Mouse (Mus musculus): ENCODE results near the gene Olfr685. TPM values are rescaled to one million over a fixed set of nuclear protein-coding genes. Genes with fewer than 3 reads are reported as not detected.
A peak's percentile ranks its signal among the peaks of the same experiment; 100 is the strongest.

The Olfr685 gene
- total RNA-seq (2021): not detected
- polyA plus RNA-seq (2012; rRNA removed): not detected in 2 replicates
- long read RNA-seq: 0 reads

- H3K9ac ChIP-seq (ENCODE audit: low read depth, low read length): no peak within 1 kb of the TSS
- no peaks in the 10 kb centered on the region for H3K27me3 ChIP-seq (ENCODE audit: control insufficient read depth, insufficient read depth, low read length)
- no peaks in the 10 kb centered on the region for H3K4me1 ChIP-seq (ENCODE audit: control insufficient read depth, insufficient read depth, low read length)
- H3K36me3 ChIP-seq (ENCODE audit: control insufficient read depth, insufficient read depth, low read length): no peaks in the 10 kb centered on the region
- no peaks in the 10 kb centered on the region for H3K79me2 ChIP-seq (replicated peaks; ENCODE audit: control insufficient read depth, insufficient read depth, low read length)
- no peak within 1 kb of the TSS for H3K27ac ChIP-seq
- no peak for DNase-seq
- TF ChIP-seq CTCF (IDR thresholded peaks at IDR 0.05): no peak
- TF ChIP-seq POLR2A (IDR thresholded peaks at IDR 0.05; ENCODE audit: insufficient read depth, low read depth, low read length): no peak
- no peak for TF ChIP-seq EP300 (IDR thresholded peaks at IDR 0.05; ENCODE audit: insufficient read depth, low read depth, low read length)
- 73% methylated on average over 1 of the region's 1 CpGs for WGBS
- intact Hi-C loops (cut with DNase I): no loop called here
- H3K4me3 ChIP-seq: no peak within 1 kb of the TSS
Measured at GRCm38 (mm10) chr7:105185912-105186311, at the start of gene Olfr685. Gene Olfr685, minus strand, starts transcription at chr7:105186012.

- DNase-seq: no peak
- WGBS: 46% methylated on average over 2 of the region's 2 CpGs
- TF ChIP-seq EP300 (IDR thresholded peaks at IDR 0.05; ENCODE audit: insufficient read depth, low read depth, low read length) (no peak), CTCF (IDR thresholded peaks at IDR 0.05) (no peak), POLR2A (IDR thresholded peaks at IDR 0.05; ENCODE audit: insufficient read depth, low read depth, low read length) (peak; percentile 21; the same call in 1 of the 2 replicates)
Measured at GRCm38 (mm10) chr7:105229386-105229785, 43.6 kb upstream of the Olfr685 start.

GRCm38 (mm10) chr7:105228138-105228537 is 42.3 kb upstream of the Olfr685 start:
- Histone ChIP-seq H3K27ac (peak overlapping the region; percentile 66), H3K4me1 (ENCODE audit: control insufficient read depth, insufficient read depth, low read length) (peaks cover 7% of the 10 kb centered on the region), H3K27me3 (ENCODE audit: control insufficient read depth, insufficient read depth, low read length) (no peaks in the 10 kb centered on the region), H3K79me2 (replicated peaks; ENCODE audit: control insufficient read depth, insufficient read depth, low read length) (no peaks in the 10 kb centered on the region), H3K4me3 (no peak overlapping the region), H3K36me3 (ENCODE audit: control insufficient read depth, insufficient read depth, low read length) (peaks cover 3% of the 10 kb centered on the region; the same call in 1 of the 2 replicates), H3K9ac (ENCODE audit: low read depth, low read length) (no peak overlapping the region)
- intact Hi-C loops (cut with DNase I): loop anchor here (5.0 kb wide), 1 partner anchor 259 kb away; no protein-coding TSS in a partner anchor
- DNase-seq: peak in 1 of 2 experiments; percentile 30
- 48% methylated on average over 1 of the region's 1 CpGs for WGBS
- peak; percentile 97 for TF ChIP-seq EP300 (IDR thresholded peaks at IDR 0.05; ENCODE audit: insufficient read depth, low read depth, low read length)
- no peak for TF ChIP-seq CTCF (IDR thresholded peaks at IDR 0.05)
- TF ChIP-seq POLR2A (IDR thresholded peaks at IDR 0.05; ENCODE audit: insufficient read depth, low read depth, low read length): peak; percentile 73

More at GRCm38 (mm10) chr7:105229386-105229785, 43.6 kb upstream of the Olfr685 start:
- H3K79me2 ChIP-seq (replicated peaks; ENCODE audit: control insufficient read depth, insufficient read depth, low read length): no peaks in the 10 kb centered on the region
- H3K9ac ChIP-seq (ENCODE audit: low read depth, low read length): no peak overlapping the region
- H3K4me1 ChIP-seq (ENCODE audit: control insufficient read depth, insufficient read depth, low read length): peaks cover 7% of the 10 kb centered on the region
- peaks cover 3% of the 10 kb centered on the region; the same call in 1 of the 2 replicates for H3K36me3 ChIP-seq (ENCODE audit: control insufficient read depth, insufficient read depth, low read length)
- H3K4me3 ChIP-seq: no peak overlapping the region
- H3K27ac ChIP-seq: peak overlapping the region; percentile 66
- H3K27me3 ChIP-seq (ENCODE audit: control insufficient read depth, insufficient read depth, low read length): no peaks in the 10 kb centered on the region
- intact Hi-C loops (cut with DNase I): loop anchor here (5.0 kb wide), 1 partner anchor 258 kb away; no protein-coding TSS in a partner anchor

GRCm38 (mm10) chr7:105226703-105227102 is 40.9 kb upstream of the Olfr685 start:
- Histone ChIP-seq H3K4me3 (no peak overlapping the region), H3K27ac (no peak overlapping the region), H3K36me3 (ENCODE audit: control insufficient read depth, insufficient read depth, low read length) (peaks cover 3% of the 10 kb centered on the region; the same call in 1 of the 2 replicates), H3K27me3 (ENCODE audit: control insufficient read depth, insufficient read depth, low read length) (no peaks in the 10 kb centered on the region), H3K4me1 (ENCODE audit: control insufficient read depth, insufficient read depth, low read length) (peaks cover 7% of the 10 kb centered on the region), H3K9ac (ENCODE audit: low read depth, low read length) (no peak overlapping the region), H3K79me2 (replicated peaks; ENCODE audit: control insufficient read depth, insufficient read depth, low read length) (no peaks in the 10 kb centered on the region)
- TF ChIP-seq EP300 (IDR thresholded peaks at IDR 0.05; ENCODE audit: insufficient read depth, low read depth, low read length): no peak
- DNase-seq: no peak
- intact Hi-C loops (cut with DNase I): loop anchor here (5.0 kb wide), 1 partner anchor 261 kb away; no protein-coding TSS in a partner anchor

- H3K4me1 ChIP-seq (ENCODE audit: control insufficient read depth, insufficient read depth, low read length): peaks cover 7% of the 10 kb centered on the region
- no peak for TF ChIP-seq POLR2A (IDR thresholded peaks at IDR 0.05; ENCODE audit: insufficient read depth, low read depth, low read length)
- peak; percentile 46 for TF ChIP-seq CTCF (IDR thresholded peaks at IDR 0.05)
- intact Hi-C loops (cut with DNase I): loop anchor here (5.0 kb wide), 1 partner anchor 261 kb away; no protein-coding TSS in a partner anchor
Measured at GRCm38 (mm10) chr7:105226072-105226471, 40.3 kb upstream of the Olfr685 start.

GRCm38 (mm10) chr7:105218281-105218680 is 32.5 kb upstream of the Olfr685 start:
- no peak for TF ChIP-seq POLR2A (IDR thresholded peaks at IDR 0.05; ENCODE audit: insufficient read depth, low read depth, low read length)
- no peak for TF ChIP-seq CTCF (IDR thresholded peaks at IDR 0.05)
- TF ChIP-seq EP300 (IDR thresholded peaks at IDR 0.05; ENCODE audit: insufficient read depth, low read depth, low read length): no peak
- Histone ChIP-seq H3K27ac (no peak overlapping the region), H3K4me1 (ENCODE audit: control insufficient read depth, insufficient read depth, low read length) (no peaks in the 10 kb centered on the region), H3K36me3 (ENCODE audit: control insufficient read depth, insufficient read depth, low read length) (no peaks in the 10 kb centered on the region), H3K4me3 (no peak overlapping the region), H3K9ac (ENCODE audit: low read depth, low read length) (no peak overlapping the region), H3K27me3 (ENCODE audit: control insufficient read depth, insufficient read depth, low read length) (no peaks in the 10 kb centered on the region), H3K79me2 (replicated peaks; ENCODE audit: control insufficient read depth, insufficient read depth, low read length) (no peaks in the 10 kb centered on the region)
- WGBS: 74% methylated on average over 4 of the region's 4 CpGs
- DNase-seq: no peak
- intact Hi-C loops (cut with DNase I): no loop called here

More at GRCm38 (mm10) chr7:105226072-105226471, 40.3 kb upstream of the Olfr685 start:
- DNase-seq: no peak
- Histone ChIP-seq H3K27ac (no peak overlapping the region), H3K4me3 (no peak overlapping the region), H3K27me3 (ENCODE audit: control insufficient read depth, insufficient read depth, low read length) (no peaks in the 10 kb centered on the region), H3K36me3 (ENCODE audit: control insufficient read depth, insufficient read depth, low read length) (peaks cover 3% of the 10 kb centered on the region; the same call in 1 of the 2 replicates), H3K79me2 (replicated peaks; ENCODE audit: control insufficient read depth, insufficient read depth, low read length) (no peaks in the 10 kb centered on the region), H3K9ac (ENCODE audit: low read depth, low read length) (no peak overlapping the region)
